Mouse (Mus musculus) CH12.LX (cell line): ENCODE results near the gene Zswim8. TPM values are rescaled to one million over a fixed set of nuclear protein-coding genes. Genes with fewer than 3 reads are reported as not detected.

Experiments
- DNase-seq: peaks from one replicate; pipeline ENCODE4 v3.0.0-alpha.2; 2013; ENCODE audit errors: extremely low read depth
- H3K27ac ChIP-seq: 2 replicates; pipeline ENCODE4 v1.5.1; 2012; ENCODE audit warnings: low read depth, mild to moderate bottlenecking, control low read depth, moderate library complexity; ENCODE audit not compliant: insufficient read depth
- H3K27me3 ChIP-seq: replicated peaks from 2 replicates; pipeline ENCODE3; 2012; ENCODE audit warnings: inconsistent platforms
- H3K36me3 ChIP-seq, 2 experiments: replicated peaks in 1 of 2; 2 replicates each; pipeline versions ENCODE3 to v1.6.1; 2012; ENCODE audit warnings: inconsistent platforms in 1 of 2, low read length in 1 of 2, mild to moderate bottlenecking in 1 of 2, mixed read lengths in 1 of 2, moderate library complexity in 1 of 2; ENCODE audit not compliant: control insufficient read depth in 1 of 2, insufficient read depth in 1 of 2
- H3K4me1 ChIP-seq, 2 experiments: 2 replicates each; pipeline ENCODE4 v1.6.1; 2012; ENCODE audit warnings: inconsistent platforms in 1 of 2, moderate library complexity in 1 of 2; ENCODE audit not compliant: insufficient read depth in 2 of 2, control insufficient read depth in 1 of 2
- H3K4me2 ChIP-seq: 2 replicates; pipeline ENCODE4 v1.6.1; 2012; ENCODE audit warnings: low read depth, mild to moderate bottlenecking, control low read depth; ENCODE audit not compliant: poor library complexity, insufficient read depth, severe bottlenecking
- H3K4me3 ChIP-seq, 3 experiments: fragments of 150-350 bp in 1 of 3; sonication (generic) in 1 of 3; replicated peaks in 1 of 3; 2 replicates each; pipeline versions ENCODE3 to v1.5.1; 2011 to 2012; ENCODE audit warnings: low read depth in 2 of 3, low read length in 2 of 3, mild to moderate bottlenecking in 2 of 3, moderate library complexity in 2 of 3, control low read depth in 1 of 3, improper control_type of control experiment in 1 of 3, inconsistent platforms in 1 of 3, mixed read lengths in 1 of 3; ENCODE audit not compliant: poor library complexity in 1 of 3
- H3K79me2 ChIP-seq: replicated peaks from 2 replicates; pipeline ENCODE4 v1.6.1; 2012; ENCODE audit warnings: mild to moderate bottlenecking, moderate library complexity; ENCODE audit not compliant: control insufficient read depth, poor library complexity, insufficient read depth, severe bottlenecking; ENCODE audit errors: extremely low read depth
- H3K9ac ChIP-seq: 2 replicates; pipeline ENCODE4 v1.6.1; 2012; ENCODE audit warnings: low read depth, mild to moderate bottlenecking, control low read depth, moderate library complexity; ENCODE audit not compliant: insufficient read depth
- H3K9me3 ChIP-seq: replicated peaks from 2 replicates; pipeline ENCODE3; 2012; ENCODE audit warnings: low read length, inconsistent platforms, mixed read lengths
- BHLHE40 ChIP-seq: IDR thresholded peaks from 2 replicates; pipeline ENCODE4 v1.6.1; 2011; ENCODE audit warnings: mild to moderate bottlenecking, low read depth, low read length, improper control_type of control experiment
- CHD1 ChIP-seq: IDR thresholded peaks from 2 replicates; pipeline ENCODE4 v1.6.1; 2012; ENCODE audit warnings: low read depth, low read length, improper control_type of control experiment, inconsistent platforms
- CHD2 ChIP-seq: IDR thresholded peaks from 2 replicates; pipeline ENCODE4 v1.6.1; 2011; ENCODE audit warnings: low read length, improper control_type of control experiment
- E2F4 ChIP-seq: IDR thresholded peaks from 2 replicates; pipeline ENCODE4 v1.6.1; 2011; ENCODE audit warnings: low read depth, low read length, improper control_type of control experiment; ENCODE audit not compliant: insufficient replicate concordance
- ELF1 ChIP-seq: IDR thresholded peaks from 2 replicates; pipeline ENCODE4 v1.6.1; 2014; ENCODE audit warnings: low read depth, mild to moderate bottlenecking, inconsistent platforms, low read length, improper control_type of control experiment
- GABPA ChIP-seq: IDR thresholded peaks from 2 replicates; pipeline ENCODE4 v1.6.1; 2012; ENCODE audit warnings: low read depth, low read length, improper control_type of control experiment, inconsistent platforms; ENCODE audit not compliant: insufficient replicate concordance
- JUN ChIP-seq: IDR thresholded peaks from 2 replicates; pipeline ENCODE4 v1.6.1; 2011; ENCODE audit warnings: low read depth, mild to moderate bottlenecking, low read length, improper control_type of control experiment, moderate library complexity; ENCODE audit not compliant: insufficient read depth
- JUND ChIP-seq: conservative IDR thresholded peaks from 2 replicates; pipeline ENCODE4 v1.6.1; 2011; ENCODE audit warnings: low read depth, low read length, improper control_type of control experiment
- MAFK ChIP-seq: IDR thresholded peaks from 2 replicates; pipeline ENCODE4 v1.6.1; 2011; ENCODE audit warnings: low read length, improper control_type of control experiment; ENCODE audit not compliant: insufficient replicate concordance
- MXI1 ChIP-seq: IDR thresholded peaks from 2 replicates; pipeline ENCODE4 v1.6.1; 2011; ENCODE audit warnings: mild to moderate bottlenecking, low read depth, low read length, improper control_type of control experiment
- MYC ChIP-seq: IDR thresholded peaks from 2 replicates; pipeline ENCODE4 v1.6.1; 2011; ENCODE audit warnings: low read depth, mild to moderate bottlenecking, improper control_type of control experiment, low read length
- NELFE ChIP-seq: IDR thresholded peaks from 2 replicates; pipeline ENCODE4 v1.6.1; 2011; ENCODE audit warnings: low read depth, low read length, improper control_type of control experiment
- NRF1 ChIP-seq: IDR thresholded peaks from 2 replicates; pipeline ENCODE4 v1.6.1; 2014; ENCODE audit warnings: low read depth, mild to moderate bottlenecking, inconsistent platforms, low read length, improper control_type of control experiment, moderate library complexity
- PAX5 ChIP-seq: IDR thresholded peaks from 2 replicates; pipeline ENCODE4 v1.6.1; 2012; ENCODE audit warnings: low read length, inconsistent platforms, mixed read lengths
- POLR2AphosphoS2 ChIP-seq: IDR thresholded peaks from 2 replicates; pipeline ENCODE4 v1.6.1; 2011; ENCODE audit warnings: low read depth, low read length, improper control_type of control experiment
- SMC3 ChIP-seq: IDR thresholded peaks from 2 replicates; pipeline ENCODE4 v1.6.1; 2011; ENCODE audit warnings: low read depth, low read length, improper control_type of control experiment
- UBTF ChIP-seq: IDR thresholded peaks from 2 replicates; pipeline ENCODE4 v1.6.1; 2012; ENCODE audit warnings: low read depth, mild to moderate bottlenecking, inconsistent platforms, low read length, improper control_type of control experiment, moderate library complexity
- ZC3H11A ChIP-seq: IDR thresholded peaks from 2 replicates; pipeline ENCODE4 v1.6.1; 2012; ENCODE audit warnings: low read depth, mild to moderate bottlenecking, inconsistent platforms, low read length, improper control_type of control experiment
- ZKSCAN1 ChIP-seq: IDR thresholded peaks from 2 replicates; pipeline ENCODE4 v1.6.1; 2012; ENCODE audit warnings: low read depth, inconsistent platforms, low read length, improper control_type of control experiment, borderline replicate concordance
- dilution Hi-C: fragments of 300-500 bp; cut with MboI; formaldehyde crosslinking; loops from 2 replicates; pipeline ENCODE4 v1.14.3; 2020; ENCODE audit warnings: low sequenced_read_pairs; ENCODE audit not compliant: extremely low pct_unique_long_range_greater_than_20kb, extremely low pct_ligation_motif_present
- in situ Hi-C: fragments of 300-500 bp; cut with MboI; formaldehyde crosslinking; loops from 3 replicates; pipeline ENCODE4 v1.14.3; 2019; ENCODE audit warnings: low sequenced_read_pairs, low pct_ligation_motif_present, low pct_unique_long_range_greater_than_20kb, mixed read lengths
- polyA plus RNA-seq: library from polyadenylated mRNA; unstranded; fragments of >175 nt; gene quantifications from 2 replicates; pipeline ENCODE4 v1.2.1, GENCODE M21; 2012; ENCODE audit warnings: low read depth; ENCODE audit not compliant: insufficient read length
- total RNA-seq, 2 experiments: library from RNA; depleted of rRNA; stranded (reverse); fragments of 300-350 nt in 1 of 2; fragments of >200 nt in 1 of 2; gene quantifications; 2 replicates each; pipeline ENCODE4 v1.2.3; 2012 to 2014

The Zswim8 gene
- total and polyA plus RNA-seq, 3 experiments = 9.5 to 39.6 (median 22.6) TPM

GRCm38 (mm10) chr14:20738511-20738910, 31.2 kb downstream of the Zswim8 start:
- TF ChIP-seq PAX5 = no peak
- Histone ChIP-seq H3K27me3 (no peaks in the 10 kb centered on the region), H3K27ac (no peak overlapping the region), H3K4me1 (peaks cover 0 to 11% of the 10 kb centered on the region in 2 experiments; a peak in 2 of 4 replicates), H3K4me2 (no peak overlapping the region), H3K4me3 (no peak overlapping the region), H3K79me2 (no peaks in the 10 kb centered on the region), H3K36me3 (peaks cover 42 to 78% of the 10 kb centered on the region in 2 experiments), H3K9ac (no peak overlapping the region), H3K9me3 (no peaks in the 10 kb centered on the region)
- dilution Hi-C loops = no loop called here
- no peak for DNase-seq
- in situ Hi-C loops = no loop called here

- Histone ChIP-seq H3K9ac (no peak overlapping the region), H3K4me2 (no peak overlapping the region), H3K4me3 (no peak overlapping the region), H3K9me3 (no peaks in the 10 kb centered on the region), H3K79me2 (no peaks in the 10 kb centered on the region), H3K27me3 (no peaks in the 10 kb centered on the region), H3K36me3 (peaks cover 43 to 92% of the 10 kb centered on the region in 2 experiments), H3K27ac (no peak overlapping the region)
- no peak for DNase-seq
- in situ Hi-C loops = no loop called here
- dilution Hi-C loops = no loop called here
- no peak for TF ChIP-seq UBTF
- no peak for TF ChIP-seq E2F4
- no peak for TF ChIP-seq PAX5
- TF ChIP-seq JUND = no peak
- TF ChIP-seq GABPA = no peak
- TF ChIP-seq NELFE = no peak
- no peak for TF ChIP-seq JUN
- no peak for TF ChIP-seq POLR2AphosphoS2
- no peak for TF ChIP-seq BHLHE40
- no peak for TF ChIP-seq ZKSCAN1
- no peak for TF ChIP-seq ELF1
- TF ChIP-seq ZC3H11A = no peak
- TF ChIP-seq SMC3 = no peak
- TF ChIP-seq MYC = no peak
- no peak for TF ChIP-seq MAFK
- no peak for TF ChIP-seq CHD2
- no peak for TF ChIP-seq CHD1
- no peak for TF ChIP-seq MXI1
- no peak for TF ChIP-seq NRF1
- TF ChIP-seq, all 38 proteins: peak for 0
- no peaks in the 10 kb centered on the region for H3K4me1 ChIP-seq
Observed at GRCm38 (mm10) chr14:20741301-20741700, 33.9 kb downstream of the Zswim8 start.
